8 mouse cellular contexts compared by ENCODE assay signal in the genomic region with DNA sequence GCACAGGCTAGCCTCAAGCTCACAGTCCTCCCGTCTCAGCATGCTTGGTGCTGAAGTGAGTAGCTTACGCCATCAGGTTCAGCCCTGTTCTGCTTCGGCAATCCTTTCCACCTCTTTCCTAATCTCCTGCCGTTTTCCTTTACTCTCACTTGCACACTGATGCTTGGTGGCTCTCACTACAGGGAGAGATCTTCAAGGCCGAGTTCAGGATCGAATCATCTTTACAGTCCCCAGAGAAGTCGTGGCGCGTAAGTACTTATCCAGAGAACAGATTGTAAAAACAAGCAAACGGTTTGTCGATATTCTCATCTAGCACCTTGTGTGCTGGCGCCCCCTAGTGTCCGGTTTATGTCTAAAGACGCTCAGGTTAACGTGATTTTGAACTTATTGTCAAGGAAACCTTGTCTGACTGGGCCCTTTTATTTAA. TPM values are rescaled to one million over a fixed set of nuclear protein-coding genes. Genes with fewer than 3 reads are reported as not detected.
DNase-seq lines count a peak whose midpoint lies in the region; ATAC-seq and TF ChIP-seq lines count a peak whose summit lies in the region.

No protein-coding gene starts in this region.

- H3K9ac ChIP-seq in lung, embryonic 15.5 days, result 0 out of 2 replicates have a peak overlapping the region, but pooled peaks have one; percentile 32

- no peak for TF ChIP-seq CTCF in thymus, adult 2 months (IDR thresholded peaks at IDR 0.05; ENCODE audit: borderline replicate concordance, control insufficient read depth, extremely low read depth, insufficient read depth, low read length, poor library complexity)

- ATAC-seq in lung, embryonic 15.5 days (ENCODE audit: borderline replicate concordance, extremely low read depth, low FRiP score, low TSS enrichment), result 0 out of 2 replicates have a peak, but pooled peaks have one; percentile 53

- no peak for TF ChIP-seq POLR2A in thymus, adult 2 months (IDR thresholded peaks at IDR 0.05; ENCODE audit: control insufficient read depth, extremely low read depth, insufficient read depth, low read length, poor library complexity)

- no peaks in the 10 kb centered on the region for H3K36me3 ChIP-seq in hindbrain, embryonic 10.5 days
- H3K36me3 ChIP-seq in lung, embryonic 15.5 days, result no peaks in the 10 kb centered on the region
- H3K36me3 ChIP-seq in thymus, adult 2 months (ENCODE audit: control insufficient read depth, insufficient read depth, low read length), result no peaks in the 10 kb centered on the region

- peak overlapping the region; percentile 84 for H3K27ac ChIP-seq in hindbrain, embryonic 10.5 days
- no peak overlapping the region for H3K27ac ChIP-seq in lung, embryonic 15.5 days
- H3K27ac ChIP-seq in thymus, adult 2 months (ENCODE audit: control insufficient read depth, insufficient read depth, low read length), result no peak overlapping the region

- peak overlapping the region; percentile 58 for H3K4me2 ChIP-seq in lung, embryonic 15.5 days

- WGBS in hindbrain, embryonic 10.5 days, result 7% methylated on average over 15 of the region's 15 CpGs
- WGBS in lung, embryonic 15.5 days, result 3% methylated on average over 15 of the region's 15 CpGs
- WGBS in thymus, adult 2 months, result 13% methylated on average over 15 of the region's 15 CpGs

- no peaks in the 10 kb centered on the region for H3K9me3 ChIP-seq in hindbrain, embryonic 10.5 days
- H3K9me3 ChIP-seq in lung, embryonic 15.5 days, result no peaks in the 10 kb centered on the region

- peak; percentile 74 for DNase-seq in Muller cell, postnatal 12 days (ENCODE audit: inconsistent ontology term)
- DNase-seq in cerebellum, adult 8-10 months, result peak; percentile 84
- peak; percentile 69 to 96 for DNase-seq in frontal cortex, adult 2 months (ENCODE audit: extremely low spot score in 1 of 2, low spot score in 1 of 2)
- peak; percentile 88 for DNase-seq in hindbrain, embryonic 10.5 days (ENCODE audit: low spot score)
- DNase-seq in layer of hippocampus, adult 9-10 months (ENCODE audit: low spot score), result peak; percentile 94
- DNase-seq in ovary, adult 18-20 months (ENCODE audit: low spot score), result peak; percentile 41
- peak; percentile 85 for DNase-seq in thymus, adult 2 months

- H3K4me1 ChIP-seq in hindbrain, embryonic 10.5 days (replicated peaks), result peaks cover 21% of the 10 kb centered on the region
- 0 out of 2 replicates have a peak, but pooled peaks cover 2% of the 10 kb centered on the region for H3K4me1 ChIP-seq in lung, embryonic 15.5 days
- H3K4me1 ChIP-seq in thymus, adult 2 months (replicated peaks; ENCODE audit: control insufficient read depth, insufficient read depth, low read length), result no peaks in the 10 kb centered on the region; the same call in 1 of the 2 replicates

- H3K27me3 ChIP-seq in hindbrain, embryonic 10.5 days (ENCODE audit: insufficient read depth, poor library complexity, severe bottlenecking), result no peaks in the 10 kb centered on the region
- no peaks in the 10 kb centered on the region for H3K27me3 ChIP-seq in lung, embryonic 15.5 days
- H3K27me3 ChIP-seq in thymus, adult 2 months (ENCODE audit: control insufficient read depth, insufficient read depth, low read length), result no peaks in the 10 kb centered on the region

- H3K4me3 ChIP-seq in hindbrain, embryonic 10.5 days, result peak overlapping the region; percentile 49
- peak overlapping the region; percentile 33 for H3K4me3 ChIP-seq in lung, embryonic 15.5 days
- no peak overlapping the region for H3K4me3 ChIP-seq in thymus, adult 2 months (ENCODE audit: control insufficient read depth, insufficient read depth, low read length)

RNA-seq across cellular contexts. Expression of gene Sult6b2, which starts 10.2 kb away (rescaled TPM):
- polyA plus RNA-seq in frontal cortex, adult 2 months (2012; rRNA removed), result 0.19 and 0.22 TPM in 2 replicates
- 0.07 and 0.11 TPM in 2 replicates for polyA plus RNA-seq in hindbrain, embryonic 10.5 days (2016; fragmentation: Nextera tagmentation; extraction: Ambion mirVana)
- not detected in 2 replicates for polyA plus RNA-seq in lung, embryonic 15.5 days (2015; fragmentation: Nextera tagmentation; extraction: Ambion mirVana)
- 0.08 TPM in 1 of 2 replicates, not detected in the other for polyA plus RNA-seq in thymus, adult 2 months (2012; rRNA removed)

RNA-seq across cellular contexts. Expression of gene Cmas, which starts 58.0 kb away (rescaled TPM):
- 85.3 and 88.2 TPM in 2 replicates for polyA plus RNA-seq in frontal cortex, adult 2 months (2012; rRNA removed)
- 78.5 and 97.0 TPM in 2 replicates for polyA plus RNA-seq in hindbrain, embryonic 10.5 days (2016; fragmentation: Nextera tagmentation; extraction: Ambion mirVana)
- polyA plus RNA-seq in lung, embryonic 15.5 days (2015; fragmentation: Nextera tagmentation; extraction: Ambion mirVana), result 68.3 and 68.9 TPM in 2 replicates
- 25.5 and 29.0 TPM in 2 replicates for polyA plus RNA-seq in thymus, adult 2 months (2012; rRNA removed)

Comparison
In these comparisons a context has a peak if more than half of its experiments do, and no peak if none do; other contexts are left out.
1. DNase-seq: peak in every context shown above with its lines; median percentile 94 in layer of hippocampus, adult 9-10 months; 88 in hindbrain, embryonic 10.5 days; 85 in thymus, adult 2 months; 84 in cerebellum, adult 8-10 months; 82 in frontal cortex, adult 2 months; 74 in Muller cell, postnatal 12 days; 41 in ovary, adult 18-20 months.